Mouse (Mus musculus): Measurements from ENCODE around the gene Gm28048. TPM values are rescaled to one million over a fixed set of nuclear protein-coding genes. Genes with fewer than 3 reads are reported as not detected.

Gm28048 gene
- polyA plus RNA-seq, 1 experiment from 2014 or later, result 5.7 TPM

- Histone ChIP-seq H3K36me3 (no peaks in the 10 kb centered on the region), H3K9ac (peak within 1 kb of the TSS; percentile 66), H3K4me3 (peak within 1 kb of the TSS; percentile 73), H3K4me1 (peaks cover 19% of the 10 kb centered on the region), H3K27me3 (peaks cover 73% of the 10 kb centered on the region), H3K9me3 (replicated peaks) (no peaks in the 10 kb centered on the region), H3K4me2 (replicated peaks) (peak within 1 kb of the TSS; percentile 99), H3K27ac (no peak within 1 kb of the TSS)
- ATAC-seq (ENCODE audit: low FRiP score), result peak; percentile 12; the same call in 1 of the 2 replicates
- WGBS, result 4% methylated on average over 41 of the region's 41 CpGs
These were observed 121.3 kb downstream of the Gm28048 start, which contains the start of gene B3gnt2 for GRCm38 (mm10) chr11:22860335-22861227. TSS of gene B3gnt2 (minus strand) at chr11:22860961.

- Histone ChIP-seq H3K9me3 (replicated peaks) (no peaks in the 10 kb centered on the region), H3K4me1 (peaks cover 19% of the 10 kb centered on the region), H3K4me2 (replicated peaks) (peak overlapping the region; percentile 99), H3K4me3 (peak overlapping the region; percentile 73), H3K27ac (no peak overlapping the region), H3K27me3 (peaks cover 77% of the 10 kb centered on the region), H3K9ac (peak overlapping the region; percentile 66), H3K36me3 (no peaks in the 10 kb centered on the region)
- WGBS, result under 1% methylated on average over 51 of the region's 55 CpGs
- peak; percentile 93 for ATAC-seq (ENCODE audit: low FRiP score)
These were observed 122.1 kb downstream of the Gm28048 start for GRCm38 (mm10) chr11:22859633-22860334.

GRCm38 (mm10) chr11:22859301-22859632, 122.6 kb downstream of the Gm28048 start:
- H3K9ac ChIP-seq, result peak overlapping the region; percentile 66
- peaks cover 19% of the 10 kb centered on the region for H3K4me1 ChIP-seq
- peak overlapping the region; percentile 73 for H3K4me3 ChIP-seq
- peak overlapping the region; percentile 99 for H3K4me2 ChIP-seq (replicated peaks)
- H3K27ac ChIP-seq, result no peak overlapping the region
- 1% methylated on average over 29 of the region's 41 CpGs for WGBS
- H3K27me3 ChIP-seq, result peaks cover 79% of the 10 kb centered on the region
- ATAC-seq (ENCODE audit: low FRiP score), result peak; percentile 82; the same call in 1 of the 2 replicates
- H3K36me3 ChIP-seq, result no peaks in the 10 kb centered on the region
- H3K9me3 ChIP-seq (replicated peaks), result no peaks in the 10 kb centered on the region

GRCm38 (mm10) chr11:22858441-22859300, 123.2 kb downstream of the Gm28048 start:
- peak overlapping the region; percentile 66 for H3K9ac ChIP-seq
- H3K27ac ChIP-seq, result no peak overlapping the region
- H3K4me1 ChIP-seq, result peaks cover 19% of the 10 kb centered on the region
- peak overlapping the region; percentile 73 for H3K4me3 ChIP-seq
- no peaks in the 10 kb centered on the region for H3K9me3 ChIP-seq (replicated peaks)
- WGBS, result 2% methylated on average over 50 of the region's 50 CpGs
- H3K4me2 ChIP-seq (replicated peaks), result peak overlapping the region; percentile 99
- no peaks in the 10 kb centered on the region for H3K36me3 ChIP-seq
- ATAC-seq (ENCODE audit: low FRiP score), result peak; percentile 5
- H3K27me3 ChIP-seq, result peaks cover 76% of the 10 kb centered on the region

GRCm38 (mm10) chr11:22857705-22858440, 124.0 kb downstream of the Gm28048 start:
- peak overlapping the region; percentile 99 for H3K4me2 ChIP-seq (replicated peaks)
- ATAC-seq (ENCODE audit: low FRiP score), result no peak
- WGBS, result 19% methylated on average over 25 of the region's 25 CpGs
- H3K9me3 ChIP-seq (replicated peaks), result no peaks in the 10 kb centered on the region
- H3K9ac ChIP-seq, result no peak overlapping the region
- peaks cover 69% of the 10 kb centered on the region for H3K27me3 ChIP-seq
- H3K36me3 ChIP-seq, result no peaks in the 10 kb centered on the region
- H3K27ac ChIP-seq, result no peak overlapping the region
- peaks cover 19% of the 10 kb centered on the region for H3K4me1 ChIP-seq
- peak overlapping the region; percentile 73 for H3K4me3 ChIP-seq

GRCm38 (mm10) chr11:22857106-22857704, 124.7 kb downstream of the Gm28048 start:
- Histone ChIP-seq H3K36me3 (no peaks in the 10 kb centered on the region), H3K4me3 (no peak overlapping the region), H3K27me3 (peaks cover 65% of the 10 kb centered on the region), H3K4me1 (peaks cover 19% of the 10 kb centered on the region), H3K9me3 (replicated peaks) (no peaks in the 10 kb centered on the region), H3K27ac (no peak overlapping the region), H3K4me2 (replicated peaks) (no peak overlapping the region), H3K9ac (no peak overlapping the region)
- WGBS, result 80% methylated on average over 5 of the region's 5 CpGs
- ATAC-seq (ENCODE audit: low FRiP score), result no peak

GRCm38 (mm10) chr11:22856371-22856965, 125.4 kb downstream of the Gm28048 start:
- H3K4me3 ChIP-seq, result no peak overlapping the region
- no peaks in the 10 kb centered on the region for H3K9me3 ChIP-seq (replicated peaks)
- WGBS, result 87% methylated on average over 3 of the region's 3 CpGs
- H3K4me1 ChIP-seq, result peaks cover 19% of the 10 kb centered on the region
- no peak overlapping the region for H3K27ac ChIP-seq
- no peak overlapping the region for H3K4me2 ChIP-seq (replicated peaks)
- H3K36me3 ChIP-seq, result no peaks in the 10 kb centered on the region
- no peak for ATAC-seq (ENCODE audit: low FRiP score)
- H3K27me3 ChIP-seq, result peaks cover 59% of the 10 kb centered on the region
- H3K9ac ChIP-seq, result no peak overlapping the region

- no peak overlapping the region for H3K4me3 ChIP-seq
- no peaks in the 10 kb centered on the region for H3K9me3 ChIP-seq (replicated peaks)
- WGBS, result 89% methylated on average over 4 of the region's 4 CpGs
- H3K27me3 ChIP-seq, result peaks cover 41% of the 10 kb centered on the region
- no peak overlapping the region for H3K27ac ChIP-seq
- no peak overlapping the region for H3K4me2 ChIP-seq (replicated peaks)
- H3K9ac ChIP-seq, result no peak overlapping the region
- H3K36me3 ChIP-seq, result no peaks in the 10 kb centered on the region
- H3K4me1 ChIP-seq, result peaks cover 12% of the 10 kb centered on the region
- ATAC-seq (ENCODE audit: low FRiP score), result no peak
These were observed 127.3 kb downstream of the Gm28048 start for GRCm38 (mm10) chr11:22854571-22854970.

GRCm38 (mm10) chr11:22853477-22854157, 128.3 kb downstream of the Gm28048 start:
- H3K36me3 ChIP-seq, result no peaks in the 10 kb centered on the region
- no peaks in the 10 kb centered on the region for H3K9me3 ChIP-seq (replicated peaks)
- H3K27ac ChIP-seq, result no peak overlapping the region
- no peak overlapping the region for H3K9ac ChIP-seq
- no peak overlapping the region for H3K4me3 ChIP-seq
- H3K4me1 ChIP-seq, result peaks cover 7% of the 10 kb centered on the region
- 35% methylated on average over 2 of the region's 2 CpGs for WGBS
- peaks cover 31% of the 10 kb centered on the region for H3K27me3 ChIP-seq
- no peak for ATAC-seq (ENCODE audit: low FRiP score)
- H3K4me2 ChIP-seq (replicated peaks), result no peak overlapping the region

- Histone ChIP-seq H3K9me3 (replicated peaks) (no peaks in the 10 kb centered on the region), H3K4me1 (no peaks in the 10 kb centered on the region), H3K36me3 (no peaks in the 10 kb centered on the region), H3K9ac (no peak overlapping the region), H3K27me3 (peaks cover 20% of the 10 kb centered on the region), H3K4me2 (replicated peaks) (no peak overlapping the region), H3K27ac (no peak overlapping the region), H3K4me3 (no peak overlapping the region)
- WGBS, result 76% methylated on average over 1 of the region's 1 CpGs
- no peak for ATAC-seq (ENCODE audit: low FRiP score)
These were observed 129.4 kb downstream of the Gm28048 start for GRCm38 (mm10) chr11:22852510-22852909.

Data from hindbrain, embryonic 12.5 days (tissue).